Mouse (Mus musculus) bone marrow, adult 2 months (tissue): ENCODE results near the gene Pam16.

Source experiments
- CTCF ChIP-seq: fragments of 200-500 bp; IDR thresholded peaks from 2 replicates; pipeline ENCODE4 v1.5.1; 2011; ENCODE audit warnings: low read length, control low read depth; ENCODE audit not compliant: control insufficient read depth, insufficient read depth
- POLR2A ChIP-seq: fragments of 200-500 bp; IDR thresholded peaks from 2 replicates; pipeline ENCODE4 v1.6.1; 2011; ENCODE audit warnings: low read depth, mild to moderate bottlenecking, control low read depth, low read length, borderline replicate concordance; ENCODE audit not compliant: control insufficient read depth

DNA sequence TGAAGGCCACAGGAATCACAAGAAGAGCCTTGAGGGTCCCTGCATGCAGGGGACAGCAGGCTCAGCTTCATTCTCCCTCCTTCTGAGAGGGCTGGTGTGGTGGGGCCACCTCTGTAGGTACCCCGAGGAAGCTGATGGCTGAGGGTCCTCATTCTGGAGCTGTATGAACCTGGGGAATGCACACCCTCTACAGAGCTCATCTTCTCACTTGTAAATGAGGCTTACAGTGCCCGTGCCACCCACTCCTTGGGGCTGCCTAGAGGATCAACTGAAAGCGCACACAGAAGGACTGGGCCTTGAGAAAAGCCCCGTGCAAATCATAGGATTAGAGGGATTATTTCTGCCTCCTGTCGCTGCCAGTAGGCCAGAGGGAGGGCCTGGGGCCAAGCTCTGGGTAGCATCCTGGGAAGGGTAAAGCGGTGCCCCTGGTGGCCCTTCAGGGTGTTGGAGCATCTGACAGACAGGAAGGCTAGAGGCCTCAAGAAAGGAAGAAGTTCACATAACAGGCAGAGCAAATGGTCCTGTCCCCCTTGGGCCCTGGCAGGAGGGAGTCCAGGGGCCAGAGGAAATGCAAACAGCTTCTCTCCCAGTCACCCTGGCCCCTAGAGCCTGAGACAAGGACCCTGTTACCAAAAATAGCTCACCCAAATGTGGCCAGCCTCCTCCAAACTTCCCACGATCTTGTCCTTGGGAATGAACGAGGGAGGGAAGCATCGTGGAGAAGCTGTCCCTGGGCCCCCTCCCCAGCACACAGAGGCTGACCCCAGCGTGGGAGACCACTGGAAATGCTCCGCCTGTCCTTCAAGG is 31.2 kb upstream of the Pam16 start:
- TF ChIP-seq POLR2A (no peak), CTCF (peak; percentile 13; the same call in 1 of the 2 replicates)
